Mouse (Mus musculus) ES-Bruce4 (cell line): Measurements from ENCODE around the gene S100a6.

Experiments
- CTCF ChIP-seq: IDR thresholded peaks from one replicate; pipeline ENCODE4 v1.8.1; 2011; ENCODE audit warnings: low read depth, low read length
- POLR2A ChIP-seq: IDR thresholded peaks from one replicate; pipeline ENCODE4 v1.8.1; 2011; ENCODE audit warnings: low read length; ENCODE audit not compliant: insufficient read depth

DNA sequence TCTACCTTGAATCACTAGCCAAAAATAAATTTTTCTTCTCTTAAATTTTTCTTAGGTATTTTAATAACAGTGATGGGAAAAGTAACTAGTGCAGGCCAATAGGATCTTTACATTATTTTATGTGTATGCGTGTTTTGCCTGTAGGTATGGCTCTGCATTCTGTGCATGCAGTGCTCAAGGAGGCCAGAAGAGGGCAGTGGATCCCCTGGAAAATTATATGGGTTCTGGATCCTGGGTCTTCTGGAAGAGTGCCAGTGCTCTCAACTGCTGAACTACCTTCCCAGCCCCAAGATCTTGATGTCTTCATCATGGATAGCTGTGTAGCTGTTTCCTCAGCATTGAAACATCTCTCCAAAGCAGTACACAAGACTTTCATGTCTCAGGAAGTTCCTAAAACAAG is 30.5 kb upstream of the S100a6 start:
- TF ChIP-seq POLR2A (no peak), CTCF (peak; percentile 52)
